Mouse (Mus musculus) cerebellum, postnatal 14 days (tissue): ENCODE measurements around the gene Klk1.

ENCODE experiments used
- DNase-seq, 2 experiments: peaks; one replicate each; pipeline ENCODE4 v3.0.0; 2021; ENCODE audit warnings: mixed read lengths in 2 of 2

Gene Klk1

DNA sequence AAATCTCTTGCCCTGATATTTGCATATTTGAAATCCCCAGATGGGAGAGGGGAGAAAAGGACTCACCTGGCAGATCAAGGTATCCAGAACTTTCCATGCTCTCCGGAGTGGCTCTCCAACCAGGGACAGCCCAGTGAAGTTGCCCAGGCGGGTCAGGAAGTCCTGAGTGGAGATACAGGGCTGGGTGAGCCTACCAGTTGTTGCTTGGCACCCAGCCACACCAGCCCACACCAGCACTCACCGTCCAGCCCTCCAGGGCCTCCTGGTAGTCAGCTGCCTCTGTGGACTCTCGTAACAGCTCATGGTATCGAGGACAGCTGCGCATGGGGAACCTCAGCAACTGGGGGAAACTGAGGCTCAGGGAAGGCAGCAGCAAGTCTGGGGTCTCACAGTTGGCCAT lies 29.8 kb downstream of the Klk1 start:
- DNase-seq: no peak

DNA sequence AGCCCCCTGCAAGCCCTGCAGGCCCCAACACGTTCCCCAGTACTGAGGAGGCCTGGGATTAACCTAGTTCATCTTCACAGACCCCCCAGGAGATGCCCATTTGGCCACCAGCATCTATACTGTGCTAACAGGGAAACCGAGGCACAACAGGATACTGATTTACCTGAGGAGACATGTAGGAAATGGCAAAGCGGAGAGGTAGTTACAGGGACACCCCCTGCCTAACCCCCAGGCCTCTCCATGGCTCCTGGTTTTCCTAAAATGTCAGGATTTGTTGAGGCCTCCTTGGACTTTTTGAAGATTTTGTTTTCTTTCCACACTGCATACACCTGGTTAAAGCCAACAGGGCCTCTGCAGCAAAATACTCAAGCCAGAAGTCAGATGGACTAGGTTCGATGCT lies 32.1 kb downstream of the Klk1 start, which contains the start of gene Acp4:
Gene Acp4 (minus strand): TSS at position 101 of the 400 bp plus-strand sequence.
- no peak for DNase-seq

DNA sequence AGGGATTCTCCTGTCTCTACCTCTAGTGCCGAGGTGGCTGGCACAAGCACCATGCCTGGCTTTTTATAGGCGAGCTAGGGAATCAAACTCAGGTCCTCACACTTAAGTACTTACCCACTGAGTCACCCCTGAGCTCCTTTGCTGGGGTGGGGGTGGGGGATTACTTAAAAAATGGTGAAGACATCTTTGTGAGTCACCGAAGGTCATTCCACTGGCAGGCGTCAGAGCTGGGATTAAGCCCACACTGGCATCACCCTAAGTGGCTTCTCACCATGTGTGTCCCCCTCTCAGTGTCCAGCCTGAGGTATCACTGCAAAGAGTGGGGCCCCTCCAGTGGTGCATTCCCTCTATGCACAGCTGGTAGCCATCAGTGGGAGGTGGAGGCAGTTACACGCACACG lies 35.2 kb downstream of the Klk1 start:
- no peak for DNase-seq

DNA sequence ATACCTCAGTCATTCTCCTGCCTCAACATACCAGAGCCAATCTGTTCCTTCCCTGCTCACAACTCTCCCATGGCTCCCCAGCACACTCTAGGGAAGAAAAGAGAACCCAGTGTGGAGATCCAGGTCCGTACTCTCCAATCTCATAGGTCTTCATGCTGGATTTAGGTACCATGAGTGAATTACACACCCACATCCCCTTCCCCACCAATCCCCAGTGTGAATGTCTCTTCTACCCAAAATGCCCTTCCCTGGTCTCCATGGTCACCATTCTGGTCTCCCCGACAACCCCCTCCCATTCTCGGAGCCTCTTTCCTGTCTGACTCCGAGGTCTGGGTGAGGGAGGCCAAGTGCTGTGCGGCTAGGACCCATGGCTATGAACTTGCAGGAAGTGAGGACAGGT lies 36.0 kb downstream of the Klk1 start, which contains the start of gene Gm15517:
Gene Gm15517 (plus strand): TSS at position 301 of the 400 bp plus-strand sequence.
- no peak for DNase-seq

DNA sequence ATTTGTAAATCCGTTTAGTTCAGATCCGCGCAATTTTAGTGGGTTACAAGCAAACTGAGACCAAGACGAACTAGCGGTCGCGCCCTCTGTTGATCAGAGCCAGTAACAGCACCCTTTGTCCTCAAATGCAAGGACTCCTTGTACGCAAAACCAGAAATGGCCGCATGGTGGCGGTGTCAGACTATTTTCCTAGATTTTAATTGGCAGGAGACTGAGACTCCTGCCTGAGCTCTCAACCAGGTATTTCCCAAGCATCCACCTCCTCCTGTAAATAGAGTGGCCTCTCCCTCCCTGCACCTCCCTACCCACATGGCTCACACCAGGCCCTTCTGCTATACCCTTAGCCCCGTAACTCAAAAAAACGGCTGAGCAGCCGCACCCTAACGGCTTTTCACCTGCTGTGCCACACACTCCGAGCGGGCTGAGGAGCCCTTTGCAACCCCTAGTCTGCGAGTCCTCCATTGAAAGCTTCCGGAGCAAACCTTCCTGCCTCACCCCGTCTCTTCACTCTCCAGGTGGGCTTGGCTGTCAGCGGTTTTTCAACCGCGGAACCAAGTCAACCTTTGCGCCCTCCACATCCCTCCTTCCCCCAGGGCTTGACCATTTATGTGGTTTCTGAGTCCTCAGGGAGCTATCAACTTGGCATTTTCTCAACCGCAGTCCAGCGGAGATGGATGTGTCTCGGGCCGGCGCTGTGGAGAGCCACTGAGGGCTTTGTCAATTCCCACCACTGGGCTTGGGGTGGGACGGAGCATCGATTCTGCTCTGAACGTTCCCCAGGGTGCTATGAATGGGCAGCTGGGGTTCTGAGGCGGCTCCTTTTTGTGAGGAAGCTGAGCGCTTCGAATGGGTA lies 37.9 kb downstream of the Klk1 start:
- peak; percentile 99 to 100 for DNase-seq

DNA sequence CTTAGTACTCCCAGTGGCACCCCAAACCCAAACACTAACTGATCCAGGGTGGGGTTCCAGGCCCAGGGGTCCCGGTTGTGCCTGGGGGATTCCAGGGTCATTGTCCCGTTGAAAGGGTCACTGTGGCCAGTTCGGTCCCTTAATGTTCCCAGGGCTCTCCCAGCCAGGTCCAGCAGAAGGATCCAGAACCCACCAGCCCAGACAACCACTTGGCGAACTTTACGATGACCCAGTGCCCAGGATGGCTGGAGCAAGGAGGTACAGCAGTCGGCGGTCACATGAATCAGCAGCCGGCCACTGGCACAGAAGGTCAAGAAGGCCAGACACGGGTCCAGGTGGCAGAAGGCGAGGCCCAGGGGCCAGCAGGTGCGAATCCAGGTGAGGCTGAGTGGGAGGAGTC lies 43.0 kb downstream of the Klk1 start:
- DNase-seq: no peak

DNA sequence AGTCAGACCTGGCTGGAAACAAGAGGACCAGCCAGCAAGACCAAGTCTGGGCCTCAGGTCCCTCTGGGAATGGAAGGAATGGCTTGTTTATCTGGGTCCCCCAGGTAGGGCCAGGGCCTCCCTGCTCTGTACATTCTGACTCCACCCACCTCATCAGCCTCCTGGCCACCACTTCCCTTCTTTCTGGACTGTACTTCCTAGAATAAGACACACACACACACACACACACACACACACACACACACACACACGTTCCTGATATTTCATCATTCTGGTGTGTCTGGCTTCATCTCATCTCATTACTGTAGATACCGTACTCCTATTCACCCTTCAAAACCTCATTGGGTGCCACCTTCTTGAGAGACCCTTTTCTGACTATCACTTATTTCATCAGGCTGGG lies 44.2 kb downstream of the Klk1 start:
- no peak for DNase-seq

DNA sequence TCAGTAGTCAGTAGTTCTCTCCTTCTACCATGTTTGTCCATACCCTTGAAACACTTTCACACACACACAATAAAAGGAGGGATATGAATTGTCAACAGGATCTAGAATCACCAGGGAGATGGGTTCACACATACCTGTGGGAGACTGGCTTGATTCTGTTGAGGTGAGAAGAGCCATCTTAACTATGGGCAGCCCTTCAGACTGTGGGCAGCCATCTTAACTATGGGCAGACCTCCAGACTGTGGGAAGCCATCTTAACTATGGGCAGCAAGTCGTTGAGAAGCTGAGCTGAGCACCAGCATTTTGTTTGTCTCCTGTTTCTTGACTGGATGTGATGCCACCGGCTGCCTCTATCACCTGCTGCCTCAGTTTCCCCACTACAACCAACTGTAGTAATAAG lies 46.1 kb downstream of the Klk1 start:
- peak; percentile 42 to 59 for DNase-seq

DNA sequence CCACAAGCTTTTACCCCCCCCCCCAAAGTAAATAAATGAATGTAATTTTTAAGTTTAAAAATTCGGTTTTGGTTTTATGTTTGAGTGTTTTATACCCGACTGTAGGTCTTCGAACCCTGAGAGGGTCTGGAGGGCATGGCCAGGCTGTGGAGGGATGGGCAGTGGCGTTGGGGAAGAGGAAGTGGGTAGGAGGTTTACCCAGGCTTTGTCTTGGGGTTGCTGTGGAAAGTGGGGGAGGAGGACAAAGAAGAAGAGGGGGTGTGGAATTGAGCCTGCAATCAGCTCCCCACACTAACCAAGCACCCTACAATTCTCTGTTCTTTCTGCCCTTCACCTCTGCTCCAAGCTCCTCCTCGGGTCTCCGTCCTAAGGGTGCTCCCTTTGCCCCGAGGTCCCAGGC lies 47.4 kb downstream of the Klk1 start:
- DNase-seq: no peak

DNA sequence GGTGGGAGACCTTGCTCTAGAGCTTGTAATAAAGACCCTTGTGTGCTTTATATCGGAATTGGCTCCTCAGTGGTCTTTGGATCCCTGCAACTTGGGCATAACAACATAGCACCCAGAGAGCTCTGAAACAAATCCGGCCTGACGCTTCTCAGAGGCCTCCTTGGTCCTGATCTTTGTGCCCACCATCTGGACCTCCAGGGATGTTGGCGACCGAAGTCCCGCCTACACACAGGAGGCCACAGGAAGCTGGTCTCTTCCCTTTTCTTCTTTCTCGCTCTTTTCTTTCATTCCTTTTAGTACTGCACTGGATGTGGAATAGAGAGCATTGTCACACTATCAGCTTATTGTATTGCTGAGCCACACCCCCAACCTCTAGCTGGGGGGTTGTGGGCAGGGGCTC lies 48.3 kb downstream of the Klk1 start:
- DNase-seq: no peak

DNA sequence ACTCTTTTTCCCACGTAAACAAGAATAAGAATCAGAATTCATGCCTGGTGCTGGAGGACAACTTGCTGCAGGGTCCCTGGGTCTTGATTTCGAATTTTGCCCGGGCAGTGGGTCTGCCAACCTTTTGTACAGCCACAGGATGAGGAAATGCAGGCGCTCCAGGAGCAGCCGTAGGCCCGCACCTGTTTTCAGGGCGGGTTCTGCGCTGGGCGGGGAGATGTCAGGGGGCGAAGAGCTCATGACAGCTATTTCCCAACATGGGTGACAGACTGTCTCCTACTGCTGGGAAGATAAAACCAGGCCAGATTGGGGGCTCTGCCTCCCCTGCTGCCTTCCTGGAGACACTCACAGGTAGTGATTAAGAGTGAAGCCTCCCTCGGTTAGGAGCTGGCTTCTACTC lies 48.9 kb downstream of the Klk1 start:
- no peak for DNase-seq

DNA sequence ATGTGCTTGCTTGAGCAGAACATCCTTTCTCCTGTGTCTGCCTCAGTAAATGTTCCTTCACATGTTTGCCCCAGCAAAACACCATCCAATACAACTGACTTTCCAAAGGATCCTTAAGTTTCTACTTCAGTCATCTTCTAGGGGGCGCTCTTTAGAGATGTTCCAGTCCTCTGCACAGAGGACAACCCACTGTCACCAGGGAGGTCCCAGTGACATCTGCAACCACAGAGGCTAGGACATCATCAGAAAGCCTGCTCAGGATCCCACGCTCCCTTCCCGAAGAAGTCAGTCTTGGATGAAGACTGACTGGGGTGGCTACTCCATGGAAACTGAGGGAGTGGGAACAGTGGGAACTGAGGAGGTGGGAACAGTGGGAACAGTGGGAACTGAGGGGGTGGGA lies 50.4 kb downstream of the Klk1 start:
- no peak for DNase-seq

DNA sequence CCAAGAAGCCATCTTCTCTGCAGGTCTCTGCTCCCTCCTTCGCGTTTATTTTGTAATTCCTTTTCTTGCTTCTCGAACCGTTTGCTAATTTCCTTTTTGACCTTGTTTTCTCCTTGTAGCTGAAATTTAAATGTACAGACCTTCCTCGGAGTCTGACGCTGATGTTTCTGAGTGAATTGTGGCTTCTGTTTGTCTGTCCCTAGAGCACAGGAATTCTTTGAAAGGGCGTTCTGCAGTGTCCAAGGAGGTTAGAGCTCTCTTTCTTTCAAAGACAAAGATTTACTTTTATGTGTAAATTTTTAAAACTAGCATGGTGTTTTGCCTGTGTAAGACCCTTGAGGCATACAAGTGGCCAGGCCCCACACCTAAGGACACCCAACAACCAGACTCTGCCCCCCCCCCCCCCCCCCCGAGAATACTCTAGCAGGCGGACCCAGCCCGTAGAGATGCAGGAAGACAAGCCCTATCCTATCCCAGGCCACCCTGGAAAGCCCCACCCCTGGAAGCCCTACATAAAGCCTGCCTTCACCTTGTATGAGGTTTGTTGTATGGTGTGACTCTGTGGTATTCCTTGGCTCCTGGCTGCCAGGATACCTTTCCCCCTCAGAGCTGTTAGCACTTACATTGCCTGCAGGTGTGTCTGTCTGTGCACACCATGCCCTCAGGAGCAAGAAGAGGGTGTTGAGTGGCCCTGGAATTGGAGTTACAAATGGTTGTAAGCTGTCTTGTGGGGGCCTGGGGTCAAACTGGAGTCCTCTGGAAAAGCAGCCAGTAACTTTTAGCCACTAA lies 51.5 kb downstream of the Klk1 start:
- DNase-seq: no peak

DNA sequence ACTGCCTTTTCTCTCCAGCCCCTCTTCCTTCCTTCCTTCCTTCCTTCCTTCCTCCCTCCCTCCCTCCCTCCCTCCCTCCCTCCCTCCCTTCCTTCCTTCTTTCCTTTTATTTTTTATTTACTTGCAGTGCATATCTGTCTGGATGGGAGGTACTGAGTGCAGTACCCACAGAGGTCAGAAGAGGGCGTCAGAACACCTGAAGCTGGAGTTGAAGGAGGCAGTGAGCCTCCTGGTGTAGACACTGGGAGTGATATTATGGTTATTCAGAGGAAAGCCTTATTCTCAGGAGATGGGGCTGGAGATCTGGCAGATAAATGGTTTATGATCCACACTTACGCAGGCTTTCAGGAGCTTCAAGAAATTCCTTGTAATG lies 52.1 kb downstream of the Klk1 start:
- peak; percentile 73 to 86 for DNase-seq
